Mouse (Mus musculus) layer of hippocampus, adult 18-20 months (tissue): Measurements from ENCODE around the gene Hs1bp3. TPM values are rescaled to one million over a fixed set of nuclear protein-coding genes. Genes with fewer than 3 reads are reported as not detected.

Experiments used
- DNase-seq, 2 experiments: peaks; one replicate each; pipeline ENCODE4 v3.0.0; 2022; ENCODE audit warnings: low spot score in 2 of 2
- long read RNA-seq: library from polyadenylated mRNA; stranded (forward); transcript quantifications from one replicate; pipeline ENCODE4 v2.0.0, GENCODE M21; 2021
- total RNA-seq, 2 experiments: library from RNA; stranded (reverse); gene quantifications; 2 replicates each; pipeline ENCODE4 v1.2.3; 2021

The Hs1bp3 gene
- total RNA-seq, result 10 to 100 TPM; 18.2 to 18.3 TPM
- long read RNA-seq, transcript Hs1bp3-201 (7 exons, 2,959 nt), result major isoform, 8 of 12 reads
- long read RNA-seq, partial matches to known transcripts, result 1 of 12 reads
- long read RNA-seq, other reads (novel, unspliced or antisense), result 3 of 12 reads

GRCm38 (mm10) chr12:8313270-8313771 lies at the start of gene Hs1bp3:
Hs1bp3 (plus strand) TSS chr12:8313432.
- DNase-seq, result peak; percentile 80 to 86

GRCm38 (mm10) chr12:8266311-8266710 lies 46.9 kb upstream of the Hs1bp3 start:
- no peak for DNase-seq

GRCm38 (mm10) chr12:8269627-8270026 lies 43.6 kb upstream of the Hs1bp3 start:
- DNase-seq, result no peak

GRCm38 (mm10) chr12:8271405-8271804 lies 41.8 kb upstream of the Hs1bp3 start:
- no peak for DNase-seq

- no peak for DNase-seq
Measured at GRCm38 (mm10) chr12:8273471-8274171, 39.6 kb upstream of the Hs1bp3 start.

GRCm38 (mm10) chr12:8275424-8275823 lies 37.8 kb upstream of the Hs1bp3 start:
- no peak for DNase-seq

- no peak for DNase-seq
Measured at GRCm38 (mm10) chr12:8281225-8282017, 31.8 kb upstream of the Hs1bp3 start.

- DNase-seq, result no peak
Measured at GRCm38 (mm10) chr12:8287970-8288369, 25.3 kb upstream of the Hs1bp3 start.

GRCm38 (mm10) chr12:8289099-8289498 lies 24.1 kb upstream of the Hs1bp3 start:
- no peak for DNase-seq

GRCm38 (mm10) chr12:8289499-8289898 lies 23.7 kb upstream of the Hs1bp3 start:
- no peak for DNase-seq

- peak in 1 of 2 experiments; percentile 27 for DNase-seq
Measured at GRCm38 (mm10) chr12:8291157-8291853, 21.9 kb upstream of the Hs1bp3 start.

GRCm38 (mm10) chr12:8295307-8295913 lies 17.8 kb upstream of the Hs1bp3 start:
- no peak for DNase-seq

- no peak for DNase-seq
Measured at GRCm38 (mm10) chr12:8296154-8296553, 17.1 kb upstream of the Hs1bp3 start.

- DNase-seq, result no peak
Measured at GRCm38 (mm10) chr12:8297586-8298214, 15.5 kb upstream of the Hs1bp3 start.

- no peak for DNase-seq
Measured at GRCm38 (mm10) chr12:8298361-8299142, 14.7 kb upstream of the Hs1bp3 start.

- no peak for DNase-seq
Measured at GRCm38 (mm10) chr12:8299143-8300110, 13.8 kb upstream of the Hs1bp3 start.

- DNase-seq, result no peak
Measured at GRCm38 (mm10) chr12:8300111-8300480, 13.1 kb upstream of the Hs1bp3 start.

GRCm38 (mm10) chr12:8300521-8300920 lies 12.7 kb upstream of the Hs1bp3 start:
- no peak for DNase-seq
